Mouse (Mus musculus) heart, embryonic 14.5 days (tissue): ENCODE data around the gene Pld2. TPM values are rescaled to one million over a fixed set of nuclear protein-coding genes. Genes with fewer than 3 reads are reported as not detected.

Source experiments
- ATAC-seq: fragments of 200-750 bp; cut with Nextera tagmentation; 2 replicates; pipeline ENCODE4 v1.8.0; 2017; ENCODE audit warnings: low read depth, moderate TSS enrichment; ENCODE audit not compliant: insufficient number of reproducible peaks, insufficient read depth, low FRiP score
- H3K27ac ChIP-seq, 2 experiments: fragments of 200-500 bp in 1 of 2; fragments of 300-500 bp in 1 of 2; sonication (generic) in 1 of 2; replicated peaks in 1 of 2; 2 replicates each; pipeline ENCODE4 v1.5.1; 2012 to 2014; ENCODE audit warnings: low read depth in 2 of 2, low read length in 2 of 2, control low read depth in 1 of 2, mild to moderate bottlenecking in 1 of 2, mixed read lengths in 1 of 2; ENCODE audit not compliant: control insufficient read depth in 1 of 2, insufficient read depth in 1 of 2
- H3K27me3 ChIP-seq: fragments of 300-500 bp; sonication (generic); 2 replicates; pipeline ENCODE4 v1.6.1; 2014; ENCODE audit warnings: mild to moderate bottlenecking, low read length, control low read depth; ENCODE audit not compliant: control insufficient read depth, insufficient read depth
- H3K36me3 ChIP-seq: fragments of 300-500 bp; sonication (generic); 2 replicates; pipeline ENCODE4 v1.6.1; 2014; ENCODE audit warnings: mild to moderate bottlenecking, control low read depth, low read length, mixed read lengths; ENCODE audit not compliant: control insufficient read depth, insufficient read depth
- H3K4me1 ChIP-seq, 2 experiments: fragments of 200-500 bp in 1 of 2; fragments of 300-500 bp in 1 of 2; sonication (generic) in 1 of 2; 2 replicates each; pipeline ENCODE4 v1.6.1; 2012 to 2014; ENCODE audit warnings: low read length in 2 of 2, control low read depth in 1 of 2, mixed read lengths in 1 of 2; ENCODE audit not compliant: control insufficient read depth in 2 of 2, insufficient read depth in 2 of 2
- H3K4me2 ChIP-seq: fragments of 300-500 bp; sonication (generic); 2 replicates; pipeline ENCODE4 v1.6.1; 2014; ENCODE audit warnings: mild to moderate bottlenecking, low read length
- H3K4me3 ChIP-seq, 2 experiments: fragments of 200-500 bp in 1 of 2; fragments of 300-500 bp in 1 of 2; sonication (generic) in 1 of 2; 2 replicates each; pipeline ENCODE4 v1.5.1; 2012 to 2014; ENCODE audit warnings: low read length in 2 of 2, mild to moderate bottlenecking in 2 of 2, control low read depth in 1 of 2, low read depth in 1 of 2, moderate library complexity in 1 of 2; ENCODE audit not compliant: control insufficient read depth in 1 of 2, insufficient read depth in 1 of 2
- H3K9ac ChIP-seq: fragments of 300-500 bp; sonication (generic); 2 replicates; pipeline ENCODE4 v1.6.1; 2014; ENCODE audit warnings: mild to moderate bottlenecking, low read length
- H3K9me3 ChIP-seq: fragments of 300-500 bp; sonication (generic); 2 replicates; pipeline ENCODE4 v1.6.1; 2016; ENCODE audit warnings: low read length, control low read depth; ENCODE audit not compliant: control insufficient read depth
- WGBS: fragments of 180-500 bp; shearing (Covaris S2); extraction: QIAGEN DNeasy Blood & Tissue Kit; methylation state at CpG from one replicate; pipeline ENCODE4 v1.1.7; 2014; 5-methylcytosine and 5-hydroxymethylcytosine counted together
- polyA plus RNA-seq: library from polyadenylated mRNA; unstranded; fragments of >200 nt; fragmentation: Nextera tagmentation; extraction: Ambion mirVana; gene quantifications from 2 replicates; pipeline ENCODE4 v1.2.1, GENCODE M21; 2014

The Pld2 gene
- polyA plus RNA-seq, 1 experiment from 2014 or later, result 11.1 TPM

GRCm38 (mm10) chr11:70509753-70510564 lies 29.9 kb upstream of the Pld2 start:
- H3K36me3 ChIP-seq, result no peaks in the 10 kb centered on the region
- H3K4me3 ChIP-seq, result no peak overlapping the region
- H3K9ac ChIP-seq, result no peak overlapping the region; the same call in 1 of the 2 replicates
- H3K9me3 ChIP-seq, result no peaks in the 10 kb centered on the region
- 0 out of 4 replicates have a peak, but pooled peaks cover 3 to 4% of the 10 kb centered on the region in 2 experiments for H3K4me1 ChIP-seq
- no peak overlapping the region for H3K4me2 ChIP-seq
- H3K27ac ChIP-seq, result no peak overlapping the region
- ATAC-seq, result no peak
- peaks cover 10% of the 10 kb centered on the region; the same call in 1 of the 2 replicates for H3K27me3 ChIP-seq
- WGBS, result 8% methylated on average over 19 of the region's 19 CpGs

- Histone ChIP-seq H3K27ac (no peak overlapping the region), H3K9me3 (no peaks in the 10 kb centered on the region), H3K4me3 (no peak overlapping the region), H3K9ac (no peak overlapping the region), H3K4me2 (no peak overlapping the region), H3K4me1 (0 out of 4 replicates have a peak, but pooled peaks cover 3 to 4% of the 10 kb centered on the region in 2 experiments), H3K27me3 (peaks cover 10% of the 10 kb centered on the region; the same call in 1 of the 2 replicates), H3K36me3 (no peaks in the 10 kb centered on the region)
- 65% methylated on average over 2 of the region's 2 CpGs for WGBS
- no peak for ATAC-seq
Observed at GRCm38 (mm10) chr11:70511242-70511641, 28.6 kb upstream of the Pld2 start.

- no peak overlapping the region for H3K9ac ChIP-seq
- H3K4me1 ChIP-seq, result 0 out of 4 replicates have a peak, but pooled peaks cover 3 to 4% of the 10 kb centered on the region in 2 experiments
- H3K27ac ChIP-seq, result no peak overlapping the region
- H3K4me2 ChIP-seq, result no peak overlapping the region
- H3K9me3 ChIP-seq, result no peaks in the 10 kb centered on the region
- no peaks in the 10 kb centered on the region for H3K36me3 ChIP-seq
- no peak for ATAC-seq
- no peak overlapping the region for H3K4me3 ChIP-seq
- 86% methylated on average over 7 of the region's 7 CpGs for WGBS
- peaks cover 10% of the 10 kb centered on the region; the same call in 1 of the 2 replicates for H3K27me3 ChIP-seq
Observed at GRCm38 (mm10) chr11:70511825-70512224, 28.0 kb upstream of the Pld2 start.

- no peak for ATAC-seq
- Histone ChIP-seq H3K4me3 (no peak overlapping the region), H3K27ac (no peak overlapping the region), H3K9ac (no peak overlapping the region), H3K27me3 (peaks cover 10% of the 10 kb centered on the region; the same call in 1 of the 2 replicates), H3K4me2 (no peak overlapping the region), H3K4me1 (0 out of 4 replicates have a peak, but pooled peaks cover 3 to 4% of the 10 kb centered on the region in 2 experiments), H3K9me3 (no peaks in the 10 kb centered on the region), H3K36me3 (no peaks in the 10 kb centered on the region)
- 70% methylated on average over 7 of the region's 7 CpGs for WGBS
Observed at GRCm38 (mm10) chr11:70512709-70513342, 27.0 kb upstream of the Pld2 start.

- H3K27ac ChIP-seq, result no peak overlapping the region
- ATAC-seq, result no peak
- H3K4me1 ChIP-seq, result 0 out of 4 replicates have a peak, but pooled peaks cover 3 to 4% of the 10 kb centered on the region in 2 experiments
- H3K9ac ChIP-seq, result no peak overlapping the region
- no peak overlapping the region for H3K4me2 ChIP-seq
- peaks cover 10% of the 10 kb centered on the region; the same call in 1 of the 2 replicates for H3K27me3 ChIP-seq
- H3K36me3 ChIP-seq, result no peaks in the 10 kb centered on the region
- no peak overlapping the region for H3K4me3 ChIP-seq
- no peaks in the 10 kb centered on the region for H3K9me3 ChIP-seq
- 56% methylated on average over 11 of the region's 11 CpGs for WGBS
Observed at GRCm38 (mm10) chr11:70513520-70513919, 26.3 kb upstream of the Pld2 start.

GRCm38 (mm10) chr11:70514288-70514687 lies 25.6 kb upstream of the Pld2 start, which contains the start of gene Vmo1:
Gene Vmo1, minus strand, starts transcription at chr11:70514616.
- Histone ChIP-seq H3K4me3 (no peak within 1 kb of the TSS), H3K9ac (no peak within 1 kb of the TSS), H3K36me3 (no peaks in the 10 kb centered on the region), H3K27ac (no peak within 1 kb of the TSS), H3K9me3 (no peaks in the 10 kb centered on the region), H3K4me2 (no peak within 1 kb of the TSS), H3K27me3 (peaks cover 10% of the 10 kb centered on the region; the same call in 1 of the 2 replicates), H3K4me1 (0 out of 4 replicates have a peak, but pooled peaks cover 3 to 4% of the 10 kb centered on the region in 2 experiments)
- WGBS, result 84% methylated on average over 7 of the region's 7 CpGs
- no peak for ATAC-seq

GRCm38 (mm10) chr11:70516352-70516751 lies 23.5 kb upstream of the Pld2 start:
- Histone ChIP-seq H3K4me1 (peaks cover 5 to 11% of the 10 kb centered on the region in 2 experiments; a peak in 3 of 4 replicates), H3K36me3 (no peaks in the 10 kb centered on the region), H3K9me3 (no peaks in the 10 kb centered on the region), H3K4me3 (no peak overlapping the region), H3K4me2 (no peak overlapping the region), H3K9ac (no peak overlapping the region), H3K27ac (no peak overlapping the region), H3K27me3 (no peaks in the 10 kb centered on the region)
- ATAC-seq, result no peak
- WGBS, result 21% methylated on average over 2 of the region's 2 CpGs
